Mouse (Mus musculus): ENCODE results near the gene Lrrc28. TPM values are rescaled to one million over a fixed set of nuclear protein-coding genes. Genes with fewer than 3 reads are reported as not detected.
A peak's percentile ranks its signal among the peaks of the same experiment; 100 is the strongest.
"Not testable (repeated sequence)": the region's sequence is repeated elsewhere in the genome, so short reads cannot be mapped to it uniquely, and the experiment has no call there.

Gene Lrrc28
- polyA plus RNA-seq, 1 experiment from 2014 or later, result 11.5 TPM

DNA sequence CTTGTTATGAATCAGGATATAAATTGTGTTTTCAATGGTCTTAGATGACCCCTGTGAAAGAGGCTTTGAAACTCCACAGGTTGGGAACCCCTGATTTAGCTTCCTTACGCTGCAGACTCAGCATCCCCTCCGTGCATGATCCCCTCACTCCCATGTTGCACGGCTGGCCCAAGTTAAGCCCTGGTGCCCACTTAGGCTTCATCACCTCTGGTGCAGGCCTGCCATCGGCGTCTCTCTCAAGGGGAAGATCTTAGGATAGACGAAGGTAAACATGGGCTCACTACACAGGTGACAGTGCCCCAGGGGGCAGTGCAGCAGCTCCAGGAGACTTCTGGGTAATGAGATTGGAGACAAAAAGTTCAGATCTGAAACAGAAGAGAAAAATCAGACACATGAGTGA, 115.7 kb downstream of the Lrrc28 start:
- WGBS (ENCODE audit: insufficient replicate concordance), result 67% methylated on average over 6 of the region's 6 CpGs
- no peaks in the 10 kb centered on the region for H3K9me3 ChIP-seq (replicated peaks; ENCODE audit: control insufficient read depth, low read length)
- H3K36me3 ChIP-seq (ENCODE audit: control insufficient read depth, insufficient read depth, low read length), result no peaks in the 10 kb centered on the region
- H3K4me3 ChIP-seq (ENCODE audit: low read depth, low read length), result no peak overlapping the region
- H3K9ac ChIP-seq (ENCODE audit: low read depth, low read length), result no peak overlapping the region
- no peak for ATAC-seq (replicated peaks; ENCODE audit: insufficient number of reproducible peaks, low FRiP score, low TSS enrichment)
- no peak overlapping the region for H3K27ac ChIP-seq (ENCODE audit: low read depth, low read length)
- no peaks in the 10 kb centered on the region for H3K27me3 ChIP-seq (ENCODE audit: control insufficient read depth, insufficient read depth, low read length)
- H3K4me2 ChIP-seq, result no peak overlapping the region
- H3K4me1 ChIP-seq (ENCODE audit: control insufficient read depth, insufficient read depth, low read length), result peaks cover 32% of the 10 kb centered on the region

DNA sequence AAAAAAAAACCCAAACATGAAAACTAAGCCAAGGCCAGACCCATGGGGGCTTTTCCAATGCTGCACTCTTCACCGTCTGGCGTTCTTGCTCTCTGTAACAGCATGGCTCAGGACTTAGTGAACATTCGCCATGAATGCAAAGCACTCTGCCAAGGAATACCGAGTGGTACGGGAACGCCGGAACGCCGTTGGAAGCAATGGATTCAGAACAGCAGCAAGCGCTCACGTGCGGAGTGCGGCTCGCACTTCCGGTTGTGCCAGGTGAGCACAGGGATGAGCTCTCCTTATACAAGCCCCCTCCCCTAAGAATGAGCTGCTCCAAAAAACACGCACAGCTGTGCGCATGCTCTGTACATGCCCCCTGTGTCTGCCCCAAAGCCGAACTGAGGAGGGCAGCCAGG, 116.2 kb downstream of the Lrrc28 start:
- Histone ChIP-seq H3K9me3 (replicated peaks; ENCODE audit: control insufficient read depth, low read length) (no peaks in the 10 kb centered on the region), H3K4me1 (ENCODE audit: control insufficient read depth, insufficient read depth, low read length) (peaks cover 32% of the 10 kb centered on the region), H3K36me3 (ENCODE audit: control insufficient read depth, insufficient read depth, low read length) (no peaks in the 10 kb centered on the region), H3K9ac (ENCODE audit: low read depth, low read length) (no peak overlapping the region), H3K27ac (ENCODE audit: low read depth, low read length) (no peak overlapping the region), H3K4me3 (ENCODE audit: low read depth, low read length) (no peak overlapping the region), H3K4me2 (no peak overlapping the region), H3K27me3 (ENCODE audit: control insufficient read depth, insufficient read depth, low read length) (no peaks in the 10 kb centered on the region)
- 90% methylated on average over 18 of the region's 18 CpGs for WGBS (ENCODE audit: insufficient replicate concordance)
- ATAC-seq (replicated peaks; ENCODE audit: insufficient number of reproducible peaks, low FRiP score, low TSS enrichment), result no peak

DNA sequence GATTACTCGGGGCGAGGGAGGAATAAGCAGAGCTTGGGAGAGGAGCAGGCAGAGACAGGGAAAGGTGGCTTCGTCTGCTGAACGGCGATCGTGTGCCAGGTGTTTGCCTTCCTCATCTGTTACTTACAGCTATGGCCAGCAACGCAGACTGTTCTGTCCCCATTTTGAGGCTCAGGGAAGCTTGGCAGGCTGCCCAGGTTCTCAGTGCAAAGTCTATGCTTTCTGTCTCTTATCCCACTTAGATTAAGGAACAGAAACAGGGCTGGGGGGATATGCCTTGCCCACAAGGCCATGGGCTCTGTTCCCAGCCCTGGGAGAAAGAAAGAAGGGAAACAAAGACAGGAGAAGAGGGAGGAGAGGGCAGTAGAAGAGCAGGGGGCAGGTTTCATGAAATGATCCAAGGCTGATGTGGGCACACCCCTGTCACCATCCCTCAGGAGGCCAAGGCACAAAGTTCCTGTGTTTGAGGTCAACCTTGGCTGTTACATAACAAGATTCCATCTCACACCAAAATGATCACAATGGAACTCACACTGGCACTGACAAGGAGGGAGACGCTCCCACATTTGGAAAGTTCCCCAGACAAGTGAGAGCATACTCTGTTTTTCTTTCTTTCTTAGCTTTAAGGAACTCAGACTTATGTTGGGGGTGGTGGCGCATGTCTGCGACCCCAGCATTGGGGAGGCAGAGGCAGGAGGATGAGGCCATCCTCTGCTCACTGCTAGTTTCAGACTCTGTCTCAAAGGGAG, 116.8 kb downstream of the Lrrc28 start:
- ATAC-seq (replicated peaks; ENCODE audit: insufficient number of reproducible peaks, low FRiP score, low TSS enrichment), result no peak
- H3K4me2 ChIP-seq, result no peak overlapping the region
- no peak overlapping the region for H3K4me3 ChIP-seq (ENCODE audit: low read depth, low read length)
- no peak overlapping the region for H3K9ac ChIP-seq (ENCODE audit: low read depth, low read length)
- no peaks in the 10 kb centered on the region for H3K27me3 ChIP-seq (ENCODE audit: control insufficient read depth, insufficient read depth, low read length)
- WGBS (ENCODE audit: insufficient replicate concordance), result 73% methylated on average over 10 of the region's 10 CpGs
- H3K27ac ChIP-seq (ENCODE audit: low read depth, low read length), result peak overlapping the region; percentile 4
- H3K4me1 ChIP-seq (ENCODE audit: control insufficient read depth, insufficient read depth, low read length), result peaks cover 26% of the 10 kb centered on the region
- H3K9me3 ChIP-seq (replicated peaks; ENCODE audit: control insufficient read depth, low read length), result no peaks in the 10 kb centered on the region
- no peaks in the 10 kb centered on the region for H3K36me3 ChIP-seq (ENCODE audit: control insufficient read depth, insufficient read depth, low read length)

DNA sequence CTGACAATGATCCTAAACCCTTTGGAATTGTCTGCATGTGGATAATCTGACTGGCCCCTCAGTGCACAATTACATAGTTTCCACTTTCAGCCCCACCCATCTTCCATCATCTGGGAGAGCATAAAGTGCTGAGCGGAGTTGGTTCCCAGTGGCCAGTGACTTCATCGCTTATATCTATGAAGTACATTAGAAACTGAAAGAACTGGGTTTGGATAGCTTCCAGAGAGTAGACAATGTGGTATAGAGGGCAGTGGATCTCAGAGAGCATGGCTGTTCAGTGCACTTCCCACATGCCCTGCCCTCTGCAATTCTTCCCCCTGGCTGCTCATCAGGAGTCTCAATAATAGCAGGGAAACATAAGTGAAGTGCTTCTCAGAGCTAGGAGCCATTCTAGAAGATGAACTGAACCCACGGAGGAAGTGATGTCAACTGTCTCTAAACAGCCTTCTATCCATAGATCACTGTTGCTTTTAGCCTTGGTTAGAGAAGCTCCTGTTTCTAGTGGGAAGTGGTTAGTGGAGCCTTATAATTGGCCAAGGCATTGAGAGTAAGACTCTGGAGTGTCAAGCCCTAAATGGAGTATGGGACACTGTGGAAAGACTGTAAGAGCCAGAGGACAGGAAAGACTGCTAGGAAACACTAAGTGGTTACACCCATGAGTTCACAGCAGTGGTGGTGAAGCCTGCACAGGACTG, 119.0 kb downstream of the Lrrc28 start:
- Histone ChIP-seq H3K9me3 (replicated peaks; ENCODE audit: control insufficient read depth, low read length) (no peaks in the 10 kb centered on the region), H3K4me2 (no peak overlapping the region), H3K27me3 (ENCODE audit: control insufficient read depth, insufficient read depth, low read length) (no peaks in the 10 kb centered on the region), H3K27ac (ENCODE audit: low read depth, low read length) (no peak overlapping the region), H3K4me3 (ENCODE audit: low read depth, low read length) (no peak overlapping the region), H3K4me1 (ENCODE audit: control insufficient read depth, insufficient read depth, low read length) (peaks cover 20% of the 10 kb centered on the region), H3K36me3 (ENCODE audit: control insufficient read depth, insufficient read depth, low read length) (no peaks in the 10 kb centered on the region), H3K9ac (ENCODE audit: low read depth, low read length) (no peak overlapping the region)
- 77% methylated on average over 3 of the region's 3 CpGs for WGBS (ENCODE audit: insufficient replicate concordance)
- no peak for ATAC-seq (replicated peaks; ENCODE audit: insufficient number of reproducible peaks, low FRiP score, low TSS enrichment)

DNA sequence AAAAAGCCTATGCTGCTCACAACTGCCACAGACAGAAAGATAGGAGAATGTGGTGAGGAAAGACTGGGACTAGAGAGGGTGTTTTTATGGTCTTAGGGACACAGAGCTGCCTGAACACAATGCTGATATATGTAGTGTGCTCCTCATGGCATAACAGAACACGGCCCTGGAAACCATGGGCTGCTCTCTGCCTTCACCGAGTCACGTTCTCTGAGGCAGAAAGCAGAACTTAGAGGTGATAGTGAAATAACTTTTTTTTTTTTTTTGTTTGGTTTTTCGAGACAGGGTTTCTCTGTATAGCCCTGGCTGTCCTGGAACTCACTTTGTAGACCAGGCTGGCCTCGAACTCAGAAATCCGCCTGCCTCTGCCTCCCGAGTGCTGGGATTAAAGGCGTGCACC, 121.0 kb downstream of the Lrrc28 start:
- H3K4me2 ChIP-seq; H3K27me3 ChIP-seq (ENCODE audit: control insufficient read depth, insufficient read depth, low read length); ATAC-seq (replicated peaks; ENCODE audit: insufficient number of reproducible peaks, low FRiP score, low TSS enrichment); H3K36me3 ChIP-seq (ENCODE audit: control insufficient read depth, insufficient read depth, low read length); H3K4me3 ChIP-seq (ENCODE audit: low read depth, low read length); H3K9me3 ChIP-seq (replicated peaks; ENCODE audit: control insufficient read depth, low read length); H3K4me1 ChIP-seq (ENCODE audit: control insufficient read depth, insufficient read depth, low read length); H3K9ac ChIP-seq (ENCODE audit: low read depth, low read length); H3K27ac ChIP-seq (ENCODE audit: low read depth, low read length): not testable (repeated sequence)
- WGBS (ENCODE audit: insufficient replicate concordance), result 84% methylated on average over 8 of the region's 8 CpGs

DNA sequence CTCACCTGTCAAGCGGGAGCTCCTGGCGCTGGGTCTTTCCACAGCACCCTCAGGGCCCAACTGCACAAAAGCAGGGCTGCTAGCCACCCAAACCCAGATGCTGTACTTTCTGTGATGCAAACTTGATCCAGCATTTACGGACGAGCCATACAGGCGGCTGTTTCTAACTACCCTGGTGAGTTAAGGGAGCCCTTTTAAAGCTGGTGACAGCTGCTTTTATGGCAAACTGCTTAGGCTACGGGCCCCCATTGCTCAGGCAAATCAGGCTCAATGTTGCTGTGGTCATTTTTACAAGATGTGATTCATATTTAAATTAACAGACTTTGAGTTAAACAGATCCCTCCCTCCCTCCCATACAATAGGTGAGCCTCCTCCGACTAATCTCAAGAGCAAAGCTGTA, 121.7 kb downstream of the Lrrc28 start:
- ATAC-seq (replicated peaks; ENCODE audit: insufficient number of reproducible peaks, low FRiP score, low TSS enrichment), result no peak
- 80% methylated on average over 7 of the region's 7 CpGs for WGBS (ENCODE audit: insufficient replicate concordance)

DNA sequence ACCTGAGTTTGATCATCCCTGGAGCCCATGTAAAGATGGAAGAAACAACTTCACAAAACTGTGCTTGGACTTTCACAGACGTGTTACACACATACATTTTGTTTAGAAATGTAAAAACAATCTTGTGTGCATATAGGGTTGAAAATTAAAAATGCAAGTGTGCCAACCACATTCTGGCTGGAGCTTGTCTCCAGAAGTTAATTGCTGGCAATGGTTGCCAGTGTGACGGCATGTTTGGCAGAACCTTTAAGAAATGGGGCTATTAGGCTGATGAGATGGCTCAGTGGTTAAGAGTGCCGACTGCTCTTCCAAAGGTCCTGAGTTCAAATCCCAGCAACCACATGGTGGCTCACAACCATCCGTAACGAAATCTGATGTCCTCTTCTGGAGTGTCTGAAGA, 123.3 kb downstream of the Lrrc28 start:
- not testable (repeated sequence) for ATAC-seq (replicated peaks; ENCODE audit: insufficient number of reproducible peaks, low FRiP score, low TSS enrichment); H3K27me3 ChIP-seq (ENCODE audit: control insufficient read depth, insufficient read depth, low read length); H3K9ac ChIP-seq (ENCODE audit: low read depth, low read length); H3K36me3 ChIP-seq (ENCODE audit: control insufficient read depth, insufficient read depth, low read length); H3K4me1 ChIP-seq (ENCODE audit: control insufficient read depth, insufficient read depth, low read length); H3K4me3 ChIP-seq (ENCODE audit: low read depth, low read length); H3K9me3 ChIP-seq (replicated peaks; ENCODE audit: control insufficient read depth, low read length); H3K27ac ChIP-seq (ENCODE audit: low read depth, low read length); H3K4me2 ChIP-seq
- 76% methylated on average over 3 of the region's 5 CpGs for WGBS (ENCODE audit: insufficient replicate concordance)

More for the DNA sequence above, 121.7 kb downstream of the Lrrc28 start:
- Histone ChIP-seq H3K4me1 (ENCODE audit: control insufficient read depth, insufficient read depth, low read length) (peaks cover 5% of the 10 kb centered on the region), H3K4me3 (ENCODE audit: low read depth, low read length) (no peak overlapping the region), H3K36me3 (ENCODE audit: control insufficient read depth, insufficient read depth, low read length) (no peaks in the 10 kb centered on the region), H3K9me3 (replicated peaks; ENCODE audit: control insufficient read depth, low read length) (no peaks in the 10 kb centered on the region), H3K4me2 (no peak overlapping the region), H3K27me3 (ENCODE audit: control insufficient read depth, insufficient read depth, low read length) (no peaks in the 10 kb centered on the region), H3K27ac (ENCODE audit: low read depth, low read length) (no peak overlapping the region), H3K9ac (ENCODE audit: low read depth, low read length) (no peak overlapping the region)

DNA sequence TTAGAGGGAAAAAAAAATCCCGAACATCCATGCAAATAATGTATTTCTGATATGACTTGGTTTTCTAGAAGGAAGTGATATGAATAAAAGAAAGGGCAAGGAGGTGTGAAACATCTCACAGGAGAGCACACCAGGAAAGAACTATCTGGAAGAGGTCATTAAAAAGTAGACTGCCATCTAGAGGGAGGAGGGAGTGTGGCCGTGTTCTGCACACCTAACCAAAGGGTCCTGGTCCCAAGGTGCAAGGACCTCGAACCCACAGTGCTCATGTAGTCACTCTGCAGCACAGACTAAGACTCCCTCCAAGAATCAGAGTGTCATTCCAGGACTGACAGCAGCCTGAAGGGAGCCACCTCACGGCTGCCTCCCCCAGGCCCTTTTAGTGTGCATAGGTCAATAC, 124.1 kb downstream of the Lrrc28 start:
- ATAC-seq (replicated peaks; ENCODE audit: insufficient number of reproducible peaks, low FRiP score, low TSS enrichment), result no peak
- H3K9ac ChIP-seq (ENCODE audit: low read depth, low read length), result no peak overlapping the region
- no peak overlapping the region for H3K27ac ChIP-seq (ENCODE audit: low read depth, low read length)
- WGBS (ENCODE audit: insufficient replicate concordance), result 71% methylated on average over 4 of the region's 4 CpGs
- H3K27me3 ChIP-seq (ENCODE audit: control insufficient read depth, insufficient read depth, low read length), result no peaks in the 10 kb centered on the region
- H3K4me3 ChIP-seq (ENCODE audit: low read depth, low read length), result no peak overlapping the region
- H3K4me1 ChIP-seq (ENCODE audit: control insufficient read depth, insufficient read depth, low read length), result no peaks in the 10 kb centered on the region
- no peaks in the 10 kb centered on the region for H3K36me3 ChIP-seq (ENCODE audit: control insufficient read depth, insufficient read depth, low read length)
- H3K9me3 ChIP-seq (replicated peaks; ENCODE audit: control insufficient read depth, low read length), result no peaks in the 10 kb centered on the region
- no peak overlapping the region for H3K4me2 ChIP-seq

DNA sequence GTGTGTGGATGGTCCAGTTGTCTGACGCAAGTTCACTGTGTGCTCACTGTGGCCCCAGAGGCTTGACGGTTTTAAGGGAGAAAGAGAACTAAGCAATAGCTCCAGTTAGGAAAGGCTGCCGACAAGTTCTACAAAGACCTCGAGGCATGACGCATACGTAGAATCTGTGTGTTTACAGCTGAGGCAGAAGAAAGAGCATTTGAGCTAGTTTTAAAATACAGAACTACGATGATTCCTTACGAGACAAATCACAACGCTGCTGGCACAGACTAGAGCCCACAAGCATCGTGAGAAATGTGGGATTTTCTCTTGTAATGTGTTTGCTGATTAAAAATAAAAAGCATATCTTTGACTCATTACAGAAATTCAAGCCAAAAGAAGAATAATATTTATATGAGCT, 125.1 kb downstream of the Lrrc28 start:
- Histone ChIP-seq H3K9me3 (replicated peaks; ENCODE audit: control insufficient read depth, low read length) (no peaks in the 10 kb centered on the region), H3K9ac (ENCODE audit: low read depth, low read length) (no peak overlapping the region), H3K4me2 (no peak overlapping the region), H3K27ac (ENCODE audit: low read depth, low read length) (no peak overlapping the region), H3K4me3 (ENCODE audit: low read depth, low read length) (no peak overlapping the region), H3K27me3 (ENCODE audit: control insufficient read depth, insufficient read depth, low read length) (no peaks in the 10 kb centered on the region), H3K36me3 (ENCODE audit: control insufficient read depth, insufficient read depth, low read length) (no peaks in the 10 kb centered on the region), H3K4me1 (ENCODE audit: control insufficient read depth, insufficient read depth, low read length) (peaks cover 1% of the 10 kb centered on the region; the same call in 1 of the 2 replicates)
- 87% methylated on average over 10 of the region's 10 CpGs for WGBS (ENCODE audit: insufficient replicate concordance)
- ATAC-seq (replicated peaks; ENCODE audit: insufficient number of reproducible peaks, low FRiP score, low TSS enrichment), result no peak
